Mouse (Mus musculus) liver, postnatal 0 days (tissue): Measurements from ENCODE around the gene Smyd1. TPM values are rescaled to one million over a fixed set of nuclear protein-coding genes. Genes with fewer than 3 reads are reported as not detected.

Experiments used
- ATAC-seq: fragments of 200-750 bp; cut with Nextera tagmentation; 2 replicates; pipeline ENCODE4 v1.8.0; 2017; ENCODE audit warnings: mild to moderate bottlenecking, moderate library complexity
- DNase-seq: peaks from one replicate; pipeline ENCODE4 v3.0.0-alpha.2; 2016
- H3K27ac ChIP-seq: fragments of 300-500 bp; sonication (generic); 2 replicates; pipeline ENCODE4 v1.5.1; 2014; ENCODE audit warnings: antibody characterized with exemption, moderate library complexity, mild to moderate bottlenecking, low read depth
- H3K27me3 ChIP-seq: fragments of 300-500 bp; sonication (generic); 2 replicates; pipeline ENCODE4 v1.6.1; 2014; ENCODE audit warnings: low read length, control low read depth, mixed read lengths; ENCODE audit not compliant: insufficient read depth
- H3K36me3 ChIP-seq: fragments of 300-500 bp; sonication (generic); replicated peaks from 2 replicates; pipeline ENCODE4 v1.6.1; 2014; ENCODE audit warnings: mild to moderate bottlenecking, control low read depth, low read length, moderate library complexity, mixed read lengths; ENCODE audit not compliant: insufficient read depth
- H3K4me1 ChIP-seq: fragments of 300-500 bp; sonication (generic); 2 replicates; pipeline ENCODE4 v1.6.1; 2014; ENCODE audit warnings: antibody characterized with exemption, mild to moderate bottlenecking, control low read depth; ENCODE audit not compliant: insufficient read depth
- H3K4me2 ChIP-seq: fragments of 300-500 bp; sonication (generic); 2 replicates; pipeline ENCODE4 v1.6.1; 2014; ENCODE audit warnings: low read depth, mild to moderate bottlenecking, low read length, moderate library complexity, mixed read lengths
- H3K4me3 ChIP-seq: fragments of 300-500 bp; sonication (generic); 2 replicates; pipeline ENCODE4 v1.5.1; 2014; ENCODE audit warnings: low read depth, low read length
- H3K9ac ChIP-seq: fragments of 300-500 bp; sonication (generic); replicated peaks from 2 replicates; pipeline ENCODE4 v1.6.1; 2014; ENCODE audit warnings: mild to moderate bottlenecking, moderate library complexity
- H3K9me3 ChIP-seq: fragments of 300-500 bp; sonication (generic); 2 replicates; pipeline ENCODE4 v1.6.1; 2016; ENCODE audit warnings: mild to moderate bottlenecking, control low read depth, low read length, mixed read lengths
- CTCF ChIP-seq: sonication (generic); IDR thresholded peaks from 2 replicates; pipeline ENCODE4 v1.5.1; 2016; ENCODE audit warnings: antibody characterized with exemption, low read depth
- EP300 ChIP-seq: IDR thresholded peaks from 2 replicates; pipeline ENCODE4 v1.6.1; 2016; ENCODE audit warnings: antibody characterized with exemption, low read depth, mild to moderate bottlenecking
- WGBS: fragments of 180-500 bp; shearing (Covaris S2); extraction: QIAGEN DNeasy Blood & Tissue Kit; methylation state at CpG from one replicate; pipeline ENCODE4 v1.1.7; 2014; ENCODE audit not compliant: insufficient replicate concordance; 5-methylcytosine and 5-hydroxymethylcytosine counted together
- polyA plus RNA-seq: library from polyadenylated mRNA; unstranded; fragments of >200 nt; fragmentation: Nextera tagmentation; extraction: Ambion mirVana; gene quantifications from 2 replicates; pipeline ENCODE4 v1.2.1, GENCODE M21; 2015

Gene Smyd1
- polyA plus RNA-seq, 1 experiment from 2014 or later: 0.22 TPM

DNA sequence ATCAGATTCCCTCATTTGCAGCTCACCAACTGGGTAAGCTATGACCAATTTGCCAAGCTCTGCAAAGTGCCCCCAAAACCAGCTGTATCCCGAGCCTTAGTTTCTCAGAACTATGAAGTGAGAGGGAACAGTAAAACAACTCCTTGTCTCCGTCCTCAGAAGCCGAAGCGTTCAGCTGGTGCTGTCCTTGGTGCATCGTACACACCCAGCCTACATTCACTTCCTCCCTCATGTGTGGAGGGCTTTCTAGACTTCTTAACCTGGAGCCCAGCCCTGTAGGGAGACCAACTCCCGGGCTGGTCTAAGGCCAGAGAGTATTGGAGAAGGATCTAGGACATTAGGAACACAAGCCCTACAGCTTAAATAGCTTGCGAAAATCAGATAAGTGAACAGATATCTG lies 8.5 kb upstream of the Smyd1 start:
- TF ChIP-seq CTCF: no peak
- no peak for TF ChIP-seq EP300
- Histone ChIP-seq H3K4me2 (no peak overlapping the region), H3K27me3 (no peaks in the 10 kb centered on the region), H3K9me3 (no peaks in the 10 kb centered on the region), H3K27ac (no peak overlapping the region), H3K36me3 (no peaks in the 10 kb centered on the region), H3K9ac (no peak overlapping the region), H3K4me3 (no peak overlapping the region), H3K4me1 (no peaks in the 10 kb centered on the region)
- no peak for ATAC-seq
- whole genome bisulfite sequencing: 76% methylated on average over 7 of the region's 7 CpGs
- DNase-seq: no peak

DNA sequence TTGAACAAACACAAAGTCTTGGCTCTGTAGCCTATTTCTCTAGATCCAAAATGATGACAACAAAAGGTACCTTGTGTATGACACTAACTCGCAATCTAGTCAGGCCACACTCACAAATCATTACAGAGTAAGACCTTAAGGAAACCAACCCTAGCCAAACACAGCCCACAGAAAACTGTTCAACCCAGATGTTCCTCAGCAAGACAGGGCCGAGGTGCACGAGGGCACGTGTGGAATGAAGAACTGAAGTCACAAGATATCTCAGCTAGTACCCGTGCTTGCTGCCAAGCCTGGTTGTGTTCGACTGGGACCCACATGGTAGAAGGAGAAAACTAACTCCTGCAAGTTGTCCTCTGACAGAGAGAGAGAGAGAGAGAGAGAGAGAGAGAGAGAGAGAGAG lies 7.8 kb upstream of the Smyd1 start:
- 70% methylated on average over 6 of the region's 6 CpGs for WGBS
- no peak overlapping the region for H3K27ac ChIP-seq
- no peak overlapping the region for H3K4me3 ChIP-seq
- DNase-seq: no peak
- no peak overlapping the region for H3K4me2 ChIP-seq
- TF ChIP-seq EP300 (no peak), CTCF (no peak)
- no peaks in the 10 kb centered on the region for H3K4me1 ChIP-seq
- H3K9me3 ChIP-seq: no peaks in the 10 kb centered on the region
- no peak overlapping the region for H3K9ac ChIP-seq
- no peaks in the 10 kb centered on the region for H3K27me3 ChIP-seq
- ATAC-seq: no peak
- no peaks in the 10 kb centered on the region for H3K36me3 ChIP-seq

DNA sequence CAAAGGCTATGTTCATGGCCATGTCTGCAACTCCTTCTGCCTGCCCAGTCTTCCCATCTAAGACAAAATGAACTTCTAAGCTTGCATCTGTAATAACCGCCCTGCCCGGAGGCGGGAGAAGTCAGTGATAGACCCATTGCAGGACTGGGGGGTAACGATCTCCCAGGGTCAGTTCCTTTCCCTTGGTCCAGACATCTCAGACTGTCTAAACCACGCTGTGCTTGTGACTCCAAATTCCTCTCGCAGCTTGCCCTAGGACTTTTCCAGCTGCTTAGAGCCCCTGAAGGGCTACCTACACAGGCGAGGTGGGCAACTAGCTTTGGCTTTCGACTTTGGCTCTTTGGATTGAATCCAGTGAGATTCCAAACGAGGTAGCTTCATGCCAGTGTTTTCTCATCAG lies 2.8 kb upstream of the Smyd1 start:
- 76% methylated on average over 9 of the region's 9 CpGs for WGBS
- no peaks in the 10 kb centered on the region for H3K36me3 ChIP-seq
- H3K4me2 ChIP-seq: no peak overlapping the region

DNA sequence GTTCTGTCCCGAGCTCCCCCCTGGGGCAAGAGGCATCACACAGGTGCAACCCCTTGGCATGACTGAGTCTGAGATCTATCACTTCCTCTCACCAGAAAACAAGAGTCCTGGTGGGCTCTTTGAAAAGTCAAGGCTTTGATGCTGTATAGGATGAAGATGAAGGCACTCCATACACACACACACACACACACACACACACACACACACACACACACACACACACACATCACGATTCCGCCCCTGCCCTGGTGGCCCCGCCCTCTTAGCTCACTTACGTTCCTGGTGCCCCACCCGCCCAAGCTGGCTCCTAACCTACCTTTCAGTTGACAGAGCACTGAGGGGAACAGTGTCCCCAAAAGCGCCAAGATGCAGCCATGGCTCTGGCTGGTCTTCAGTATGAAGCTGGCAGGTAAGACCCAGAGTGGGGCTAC lies 473 bp upstream of the Smyd1 start, which contains the start of gene Cd8b1:
Gene Cd8b1 (plus strand): TSS at position 298 of the 431 bp plus-strand sequence.
- no peak within 1 kb of the TSS for H3K9ac ChIP-seq
- TF ChIP-seq CTCF (no peak), EP300 (no peak)
- no peak for DNase-seq
- no peaks in the 10 kb centered on the region for H3K9me3 ChIP-seq
- H3K4me2 ChIP-seq: no peak within 1 kb of the TSS
- no peak within 1 kb of the TSS for H3K27ac ChIP-seq
- no peak within 1 kb of the TSS for H3K4me3 ChIP-seq
- no peak for ATAC-seq
- H3K36me3 ChIP-seq: no peaks in the 10 kb centered on the region
- no peaks in the 10 kb centered on the region for H3K27me3 ChIP-seq
- no peaks in the 10 kb centered on the region for H3K4me1 ChIP-seq
- WGBS: 72% methylated on average over 7 of the region's 7 CpGs

More for the DNA sequence above, 2.8 kb upstream of the Smyd1 start:
- no peak overlapping the region for H3K9ac ChIP-seq
- no peak for DNase-seq
- H3K9me3 ChIP-seq: no peaks in the 10 kb centered on the region
- H3K27me3 ChIP-seq: no peaks in the 10 kb centered on the region
- no peak overlapping the region for H3K27ac ChIP-seq
- no peak overlapping the region for H3K4me3 ChIP-seq
- TF ChIP-seq EP300 (no peak), CTCF (no peak)
- no peak for ATAC-seq
- no peaks in the 10 kb centered on the region for H3K4me1 ChIP-seq

DNA sequence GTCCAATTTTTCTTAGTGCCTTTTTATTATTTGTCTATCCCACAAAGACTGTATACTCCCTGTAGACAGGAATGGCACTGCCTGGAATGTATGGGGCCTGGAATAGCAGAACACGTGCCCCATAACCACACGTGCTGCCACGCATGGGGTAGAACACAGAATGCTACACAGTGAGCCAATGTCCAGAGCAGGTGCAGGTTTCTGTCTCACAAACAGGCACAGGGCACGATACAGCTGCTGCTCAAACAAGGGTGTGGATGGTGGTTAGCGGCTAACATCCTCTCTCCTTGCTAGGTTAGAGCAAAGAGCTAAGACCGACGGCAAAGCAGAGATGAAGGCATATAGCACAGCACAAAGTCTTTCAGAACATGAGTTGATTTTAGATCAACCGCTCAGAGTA lies 14.5 kb downstream of the Smyd1 start:
- H3K9me3 ChIP-seq: no peaks in the 10 kb centered on the region
- no peaks in the 10 kb centered on the region for H3K36me3 ChIP-seq
- no peak overlapping the region for H3K9ac ChIP-seq
- no peak overlapping the region for H3K4me2 ChIP-seq
- no peaks in the 10 kb centered on the region for H3K27me3 ChIP-seq
- DNase-seq (no peak), ATAC-seq (no peak)
- 77% methylated on average over 8 of the region's 8 CpGs for WGBS
- no peak overlapping the region for H3K27ac ChIP-seq
- H3K4me3 ChIP-seq: no peak overlapping the region
- no peaks in the 10 kb centered on the region for H3K4me1 ChIP-seq
- TF ChIP-seq CTCF (no peak), EP300 (no peak)

DNA sequence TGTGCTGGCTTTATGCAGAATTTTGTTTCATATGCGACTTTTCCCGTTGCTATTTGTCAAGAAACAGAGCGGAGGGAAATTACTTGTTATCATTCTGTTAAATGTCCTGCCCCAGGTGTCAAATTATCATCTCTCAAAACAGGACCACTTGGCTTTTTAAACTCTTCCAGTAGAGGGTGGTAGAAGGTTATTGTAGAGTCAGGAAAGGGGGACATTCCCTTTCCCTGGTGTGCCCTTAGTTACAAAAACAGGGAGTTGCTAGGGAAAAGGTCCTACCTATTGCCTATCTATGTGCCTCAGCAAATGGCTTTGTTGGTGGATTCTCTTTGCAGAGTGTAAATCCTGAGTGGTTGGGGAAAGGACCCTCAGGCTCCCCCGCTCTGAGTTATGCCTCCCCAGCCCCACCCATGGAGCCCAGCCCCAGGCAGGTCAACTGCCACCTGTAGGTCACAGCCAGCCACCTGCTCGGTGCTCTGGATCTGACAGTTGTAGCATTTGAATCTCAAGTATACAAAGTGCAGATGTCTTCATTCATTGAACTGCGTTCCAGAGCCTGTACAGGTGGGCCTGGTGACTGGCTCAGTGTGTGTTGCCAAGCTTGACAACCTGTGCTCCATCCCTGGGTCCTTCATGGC lies 19.8 kb downstream of the Smyd1 start:
- Histone ChIP-seq H3K27me3 (no peaks in the 10 kb centered on the region), H3K27ac (no peak overlapping the region), H3K4me1 (no peaks in the 10 kb centered on the region), H3K4me2 (no peak overlapping the region), H3K36me3 (no peaks in the 10 kb centered on the region), H3K4me3 (no peak overlapping the region), H3K9ac (no peak overlapping the region), H3K9me3 (no peaks in the 10 kb centered on the region)
- ATAC-seq: no peak
- WGBS: 62% methylated on average over 6 of the region's 6 CpGs
- no peak for DNase-seq
- TF ChIP-seq CTCF: peak; percentile 26
- TF ChIP-seq EP300: no peak
